Mouse (Mus musculus): ENCODE measurements at regions not wholly inside any gene's neighbourhood (a gene's known extent, or its start where the extent isn't known, plus 50 kb on each side); places are given as distances from the start of the nearest gene placed in this dataset.

- DNase-seq: no peak
Measured at GRCm38 (mm10) chr10:17212551-17213309, 510.3 kb upstream of the Cited2 start.

GRCm38 (mm10) chr10:17213310-17214064 lies 509.5 kb upstream of the Cited2 start:
- DNase-seq: no peak

- no peak for DNase-seq
Measured at GRCm38 (mm10) chr10:17214065-17214440, 509.0 kb upstream of the Cited2 start.

GRCm38 (mm10) chr10:17215029-17215428 lies 508.0 kb upstream of the Cited2 start:
- DNase-seq: no peak

GRCm38 (mm10) chr10:17221495-17221894 lies 501.5 kb upstream of the Cited2 start:
- DNase-seq: no peak

- no peak for DNase-seq
Measured at GRCm38 (mm10) chr10:17225727-17226126, 497.3 kb upstream of the Cited2 start.

GRCm38 (mm10) chr10:17230040-17230818 lies 492.8 kb upstream of the Cited2 start:
- peak; percentile 51 for DNase-seq

- no peak for DNase-seq
Measured at GRCm38 (mm10) chr10:17235955-17236650, 486.9 kb upstream of the Cited2 start.

- DNase-seq: no peak
Measured at GRCm38 (mm10) chr10:17236761-17237160, 486.3 kb upstream of the Cited2 start.

- no peak for DNase-seq
Measured at GRCm38 (mm10) chr10:17237463-17237862, 485.6 kb upstream of the Cited2 start.

GRCm38 (mm10) chr10:17237918-17238850 lies 484.8 kb upstream of the Cited2 start:
- DNase-seq: no peak

GRCm38 (mm10) chr10:17248270-17248669 lies 474.7 kb upstream of the Cited2 start:
- DNase-seq: no peak

GRCm38 (mm10) chr10:17253040-17253439 lies 470.0 kb upstream of the Cited2 start:
- no peak for DNase-seq

GRCm38 (mm10) chr10:17260154-17260553 lies 462.9 kb upstream of the Cited2 start:
- no peak for DNase-seq

- DNase-seq: no peak
Measured at GRCm38 (mm10) chr10:17260615-17261014, 462.4 kb upstream of the Cited2 start.

GRCm38 (mm10) chr10:17261192-17261824 lies 461.7 kb upstream of the Cited2 start:
- DNase-seq: no peak

GRCm38 (mm10) chr10:17261825-17262205 lies 461.2 kb upstream of the Cited2 start:
- DNase-seq: no peak

GRCm38 (mm10) chr10:17272646-17273045 lies 450.4 kb upstream of the Cited2 start:
- DNase-seq: no peak

- DNase-seq: no peak
Measured at GRCm38 (mm10) chr10:17273855-17274254, 449.2 kb upstream of the Cited2 start.

- DNase-seq: no peak
Measured at GRCm38 (mm10) chr10:17275214-17275613, 447.8 kb upstream of the Cited2 start.

GRCm38 (mm10) chr10:17277911-17278310 lies 445.1 kb upstream of the Cited2 start:
- DNase-seq: no peak
